Comparison of ENCODE assay signal across 16 mouse cellular contexts in the genomic region with DNA sequence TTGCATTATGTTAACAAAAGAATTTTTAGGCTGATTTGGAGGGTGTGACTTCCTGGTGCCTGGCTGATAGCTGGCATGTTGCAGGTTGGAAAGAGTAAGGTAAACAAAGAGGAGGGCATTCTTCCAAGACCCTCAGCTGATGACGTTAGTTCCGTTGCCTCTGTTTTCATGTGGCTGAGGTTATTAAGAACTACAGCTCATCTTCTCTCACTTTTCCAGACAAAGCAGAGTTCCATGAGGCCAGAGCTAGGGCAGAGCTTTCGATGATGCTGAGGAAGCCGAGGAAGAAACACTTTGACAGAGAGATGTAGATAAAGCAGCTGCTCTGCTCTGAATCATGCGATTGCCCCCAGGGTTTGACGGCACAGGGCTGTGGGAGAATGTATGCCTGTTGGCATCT.
DNase-seq lines count a peak whose midpoint lies in the region; ATAC-seq lines count a peak whose summit lies in the region.
"Had no signal": no experiment of that assay in that cellular context is flagged by ENCODE, and none has a peak within 500 bp of the region (broad histone marks: within the 10 kb centered on the region; RNA-seq: fewer than 3 reads in every experiment).

No protein-coding gene starts in this region.

- 32% methylated on average over 6 of the region's 6 CpGs for WGBS in intestine, embryonic 14.5 days
- 36% methylated on average over 6 of the region's 6 CpGs for WGBS in intestine, embryonic 15.5 days
- 28% methylated on average over 6 of the region's 6 CpGs for WGBS in heart, embryonic 12.5 days
- 81% methylated on average over 6 of the region's 6 CpGs for WGBS in midbrain, embryonic 14.5 days
- 74% methylated on average over 6 of the region's 6 CpGs for WGBS in hindbrain, embryonic 14.5 days

- DNase-seq in intestine, embryonic 14.5 days (ENCODE audit: low spot score) = peak; percentile 45
- peak; percentile 83 for DNase-seq in lung, postnatal 10 days
- DNase-seq in midbrain, embryonic 14.5 days = no peak
- DNase-seq in hindbrain, embryonic 14.5 days (ENCODE audit: low spot score) = no peak
- DNase-seq: adrenal gland, adult 2 months; cerebellum, adult 11-12 months; kidney, postnatal 14 days; liver, embryonic 13.5 days; thymus, postnatal 14 days had no signal

- H3K9me3 ChIP-seq in intestine, embryonic 14.5 days (ENCODE audit: control insufficient read depth, low read length) = no peaks in the 10 kb centered on the region
- no peaks in the 10 kb centered on the region for H3K9me3 ChIP-seq in intestine, embryonic 15.5 days
- no peaks in the 10 kb centered on the region for H3K9me3 ChIP-seq in heart, embryonic 12.5 days (replicated peaks)
- no peaks in the 10 kb centered on the region for H3K9me3 ChIP-seq in midbrain, embryonic 14.5 days (ENCODE audit: control insufficient read depth, low read length)
- no peaks in the 10 kb centered on the region for H3K9me3 ChIP-seq in hindbrain, embryonic 14.5 days (ENCODE audit: control insufficient read depth, low read length)
- H3K9me3 ChIP-seq: embryonic facial prominence, embryonic 13.5 days; G1E; liver, embryonic 13.5 days; stomach, embryonic 15.5 days had no signal

- no peak overlapping the region for H3K4me3 ChIP-seq in intestine, embryonic 14.5 days (ENCODE audit: low read depth, low read length)
- no peak overlapping the region for H3K4me3 ChIP-seq in intestine, embryonic 15.5 days (replicated peaks)
- H3K4me3 ChIP-seq in brown adipose tissue, adult 24 weeks (ENCODE audit: insufficient read depth, low read depth, low read length) = no peak overlapping the region
- H3K4me3 ChIP-seq in heart, embryonic 12.5 days = no peak overlapping the region
- H3K4me3 ChIP-seq in midbrain, embryonic 14.5 days (replicated peaks; ENCODE audit: low read depth, low read length) = no peak overlapping the region
- no peak overlapping the region for H3K4me3 ChIP-seq in hindbrain, embryonic 14.5 days (replicated peaks; ENCODE audit: low read length)
- H3K4me3 ChIP-seq: embryonic facial prominence, embryonic 13.5 days; liver, embryonic 13.5 days; stomach, embryonic 15.5 days had no signal

- H3K36me3 ChIP-seq in intestine, embryonic 14.5 days (ENCODE audit: control insufficient read depth, insufficient read depth, low read length) = no peaks in the 10 kb centered on the region
- H3K36me3 ChIP-seq in intestine, embryonic 15.5 days = no peaks in the 10 kb centered on the region
- no peaks in the 10 kb centered on the region for H3K36me3 ChIP-seq in heart, embryonic 12.5 days
- no peaks in the 10 kb centered on the region for H3K36me3 ChIP-seq in midbrain, embryonic 14.5 days (ENCODE audit: control insufficient read depth, insufficient read depth, low read length)
- H3K36me3 ChIP-seq in hindbrain, embryonic 14.5 days (replicated peaks; ENCODE audit: control insufficient read depth, insufficient read depth) = no peaks in the 10 kb centered on the region
- H3K36me3 ChIP-seq: embryonic facial prominence, embryonic 13.5 days; liver, embryonic 13.5 days; stomach, embryonic 15.5 days had no signal

- no peaks in the 10 kb centered on the region for H3K27me3 ChIP-seq in intestine, embryonic 14.5 days (replicated peaks; ENCODE audit: control insufficient read depth, insufficient read depth, low read length)
- no peaks in the 10 kb centered on the region for H3K27me3 ChIP-seq in intestine, embryonic 15.5 days (replicated peaks)
- no peaks in the 10 kb centered on the region for H3K27me3 ChIP-seq in heart, embryonic 12.5 days (replicated peaks)
- H3K27me3 ChIP-seq in midbrain, embryonic 14.5 days (ENCODE audit: control insufficient read depth, insufficient read depth, low read length) = no peaks in the 10 kb centered on the region
- no peaks in the 10 kb centered on the region for H3K27me3 ChIP-seq in hindbrain, embryonic 14.5 days (ENCODE audit: control insufficient read depth, insufficient read depth, low read length)
- H3K27me3 ChIP-seq: embryonic facial prominence, embryonic 13.5 days; liver, embryonic 13.5 days; stomach, embryonic 15.5 days had no signal

- no peak overlapping the region for H3K4me2 ChIP-seq in intestine, embryonic 14.5 days (ENCODE audit: low read length)
- H3K4me2 ChIP-seq in intestine, embryonic 15.5 days (replicated peaks) = no peak overlapping the region
- H3K4me2 ChIP-seq in heart, embryonic 12.5 days = no peak overlapping the region
- H3K4me2 ChIP-seq in midbrain, embryonic 14.5 days (ENCODE audit: low read length) = no peak overlapping the region
- H3K4me2 ChIP-seq in hindbrain, embryonic 14.5 days (replicated peaks) = no peak overlapping the region
- H3K4me2 ChIP-seq: embryonic facial prominence, embryonic 13.5 days; liver, embryonic 13.5 days; stomach, embryonic 15.5 days had no signal

- no peak overlapping the region for H3K27ac ChIP-seq in intestine, embryonic 14.5 days (ENCODE audit: low read depth)
- no peak overlapping the region for H3K27ac ChIP-seq in intestine, embryonic 15.5 days
- peak overlapping the region; percentile 1; the same call in 1 of the 2 replicates for H3K27ac ChIP-seq in brown adipose tissue, adult 24 weeks (replicated peaks; ENCODE audit: low read depth, low read length)
- H3K27ac ChIP-seq in heart, embryonic 12.5 days (ENCODE audit: poor library complexity, severe bottlenecking) = peak overlapping the region; percentile 14; the same call in 1 of the 2 replicates
- no peak overlapping the region for H3K27ac ChIP-seq in midbrain, embryonic 14.5 days (replicated peaks; ENCODE audit: low read depth, low read length)
- no peak overlapping the region; the same call in 1 of the 2 replicates for H3K27ac ChIP-seq in hindbrain, embryonic 14.5 days
- H3K27ac ChIP-seq: embryonic facial prominence, embryonic 13.5 days; hindbrain, postnatal 0 days; liver, embryonic 13.5 days; stomach, embryonic 15.5 days had no signal

- no peak overlapping the region for H3K9ac ChIP-seq in intestine, embryonic 14.5 days (ENCODE audit: low read length)
- H3K9ac ChIP-seq in intestine, embryonic 15.5 days = no peak overlapping the region
- no peak overlapping the region for H3K9ac ChIP-seq in heart, embryonic 12.5 days
- H3K9ac ChIP-seq in midbrain, embryonic 14.5 days (replicated peaks; ENCODE audit: low read length) = no peak overlapping the region
- no peak overlapping the region for H3K9ac ChIP-seq in hindbrain, embryonic 14.5 days
- H3K9ac ChIP-seq: embryonic facial prominence, embryonic 13.5 days; liver, embryonic 13.5 days; stomach, embryonic 15.5 days had no signal

- peaks cover 8% of the 10 kb centered on the region; the same call in 1 of the 2 replicates for H3K4me1 ChIP-seq in intestine, embryonic 14.5 days (replicated peaks; ENCODE audit: control insufficient read depth, insufficient read depth, low read length)
- peaks cover 12% of the 10 kb centered on the region; the same call in 1 of the 2 replicates for H3K4me1 ChIP-seq in intestine, embryonic 15.5 days (replicated peaks)
- H3K4me1 ChIP-seq in brown adipose tissue, adult 24 weeks (ENCODE audit: control insufficient read depth, insufficient read depth, insufficient read length, low read length) = peaks cover 22% of the 10 kb centered on the region; the same call in 1 of the 2 replicates
- H3K4me1 ChIP-seq in heart, embryonic 12.5 days (replicated peaks) = peaks cover 8% of the 10 kb centered on the region
- H3K4me1 ChIP-seq in midbrain, embryonic 14.5 days (ENCODE audit: control insufficient read depth, insufficient read depth, low read length) = no peaks in the 10 kb centered on the region
- no peaks in the 10 kb centered on the region for H3K4me1 ChIP-seq in hindbrain, embryonic 14.5 days (replicated peaks; ENCODE audit: control insufficient read depth, insufficient read depth, low read length)

- ATAC-seq in intestine, embryonic 14.5 days (replicated peaks; ENCODE audit: low FRiP score, low TSS enrichment, low read depth) = no peak
- no peak for ATAC-seq in intestine, embryonic 15.5 days
- no peak for ATAC-seq in heart, embryonic 12.5 days (ENCODE audit: insufficient number of reproducible peaks, low FRiP score)
- no peak for ATAC-seq in midbrain, embryonic 14.5 days (ENCODE audit: low FRiP score, low TSS enrichment)
- no peak for ATAC-seq in hindbrain, embryonic 14.5 days (ENCODE audit: low FRiP score)
- ATAC-seq: hindbrain, postnatal 0 days had no signal

Comparison
In these comparisons a context has a peak if more than half of its experiments do, and no peak if none do; other contexts are left out.
1. DNase-seq: peak in intestine, embryonic 14.5 days (single experiment) and lung, postnatal 10 days (single experiment); none in midbrain, embryonic 14.5 days (single experiment) and hindbrain, embryonic 14.5 days (single experiment).
2. H3K27ac ChIP-seq: peak in brown adipose tissue, adult 24 weeks (single experiment) and heart, embryonic 12.5 days (single experiment); none in intestine, embryonic 14.5 days (single experiment), intestine, embryonic 15.5 days (single experiment), midbrain, embryonic 14.5 days (single experiment) and hindbrain, embryonic 14.5 days (single experiment).